Mouse (Mus musculus) kidney, postnatal 36 days (tissue): ENCODE measurements around the gene Lcor.

Experiments used
- DNase-seq, 2 experiments: peaks; one replicate each; pipeline ENCODE4 v3.0.0; 2021 to 2022; ENCODE audit warnings: mixed read lengths in 2 of 2

Gene Lcor

DNA sequence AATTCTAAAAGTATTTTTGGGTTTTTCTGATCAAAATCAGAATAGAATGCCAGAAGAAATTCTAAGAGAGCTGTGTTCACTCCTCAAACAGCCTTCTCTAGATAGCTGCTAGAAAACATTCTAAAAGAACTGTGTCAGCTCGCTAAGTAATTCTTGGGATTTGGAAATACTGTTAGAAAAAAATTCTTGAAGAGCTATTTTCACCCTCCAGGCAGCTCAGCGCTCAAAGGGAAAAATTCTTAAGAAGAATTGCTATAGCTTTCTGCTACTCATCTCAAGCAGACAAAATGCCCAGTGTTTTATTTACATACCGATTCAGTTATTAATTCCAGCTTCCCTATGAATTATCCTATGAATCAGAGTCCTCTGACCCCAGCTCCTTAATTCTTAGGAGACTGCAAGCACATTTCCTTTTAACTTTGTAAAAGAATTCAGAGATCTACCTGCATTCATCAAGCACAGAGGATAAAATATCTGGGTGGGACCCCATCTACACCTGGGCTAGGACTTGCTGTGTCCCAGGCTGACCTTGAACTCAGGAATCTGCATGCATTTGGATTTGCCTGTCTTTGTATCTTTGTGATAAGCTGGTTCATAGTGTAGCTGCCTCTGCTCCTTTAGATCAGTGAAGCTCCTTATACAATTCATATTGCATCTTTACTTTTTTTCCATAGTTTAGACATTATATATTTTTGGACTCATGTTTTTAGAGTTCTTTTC is 5.7 kb upstream of the Lcor start:
- no peak for DNase-seq

DNA sequence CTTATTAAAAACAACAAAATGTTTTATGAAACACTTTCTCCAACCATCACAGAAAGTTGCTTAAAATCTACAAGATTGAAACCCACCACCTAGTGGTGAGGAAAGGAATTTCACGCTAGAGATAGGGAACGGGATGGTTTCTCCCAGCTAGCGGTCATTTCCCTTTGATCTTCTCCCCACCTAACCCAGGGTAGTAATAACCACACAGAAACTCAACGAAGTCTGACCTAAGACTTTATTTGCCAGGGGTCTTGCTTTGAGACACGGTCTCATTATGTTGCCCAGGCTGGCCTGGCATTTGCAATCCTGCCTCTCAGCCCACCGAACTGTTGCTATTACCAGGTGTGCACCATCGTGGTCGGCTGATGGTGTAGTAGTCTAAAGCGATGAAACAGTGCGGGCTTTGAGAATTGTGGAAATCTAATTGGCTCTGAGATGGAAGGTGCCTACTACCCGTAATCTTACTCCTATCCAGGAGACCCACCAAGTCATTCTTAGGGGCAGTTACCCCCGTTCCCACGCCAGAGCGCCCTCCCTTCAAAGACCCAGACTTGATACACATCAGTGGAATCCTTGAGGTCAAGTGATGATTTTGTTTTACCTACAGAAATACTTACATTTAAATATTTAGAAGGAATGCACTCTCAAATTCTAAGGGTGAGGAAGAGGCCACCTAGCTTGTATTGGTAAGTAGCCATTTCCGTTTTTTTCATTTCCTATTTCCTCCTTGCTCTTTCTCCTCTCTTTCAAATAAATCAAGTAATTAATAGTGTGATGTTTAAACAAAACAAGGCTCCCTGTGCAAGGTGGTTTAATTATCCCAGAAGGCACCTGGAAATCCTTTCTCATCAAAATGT is 1.2 kb upstream of the Lcor start:
- peak; percentile 49 to 55 for DNase-seq

GRCm38 (mm10) chr19:41481887-41482189 is 599 bp upstream of the Lcor start:
- DNase-seq: no peak

- DNase-seq: peak; percentile 76 to 85
These were observed 540 bp downstream of the Lcor start for GRCm38 (mm10) chr19:41482909-41483444.

DNA sequence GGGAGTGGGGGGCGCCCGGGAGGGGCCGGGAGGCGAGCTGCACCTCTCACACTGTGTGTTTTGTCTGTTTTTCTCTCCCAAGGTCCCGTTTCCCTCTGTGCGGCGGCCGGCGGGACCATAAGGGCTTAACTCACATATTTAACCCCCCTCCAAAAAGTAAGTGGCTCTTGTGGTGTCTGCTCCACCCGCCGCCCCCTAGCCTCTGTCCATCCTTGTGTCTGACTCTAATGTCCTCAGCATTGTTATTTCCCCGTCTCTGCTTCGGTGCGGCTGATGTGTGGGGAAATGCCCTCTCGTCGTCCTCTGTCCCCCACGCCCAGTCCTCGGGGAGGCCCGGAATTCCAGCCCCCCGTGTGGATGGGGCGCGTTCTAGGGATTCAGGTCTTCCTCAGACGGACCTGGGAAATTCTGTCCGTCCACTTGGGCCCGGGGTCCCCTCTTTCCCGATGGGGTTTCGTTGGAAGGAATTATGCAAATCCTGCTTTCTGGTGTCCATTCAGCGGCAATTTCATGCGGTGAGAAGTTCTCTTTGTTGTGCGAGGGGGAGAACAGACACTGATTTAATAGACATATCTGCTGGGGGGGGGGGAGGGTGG is 1.1 kb downstream of the Lcor start:
- no peak for DNase-seq

- no peak for DNase-seq
These were observed 1.9 kb downstream of the Lcor start for GRCm38 (mm10) chr19:41484361-41484760.

DNA sequence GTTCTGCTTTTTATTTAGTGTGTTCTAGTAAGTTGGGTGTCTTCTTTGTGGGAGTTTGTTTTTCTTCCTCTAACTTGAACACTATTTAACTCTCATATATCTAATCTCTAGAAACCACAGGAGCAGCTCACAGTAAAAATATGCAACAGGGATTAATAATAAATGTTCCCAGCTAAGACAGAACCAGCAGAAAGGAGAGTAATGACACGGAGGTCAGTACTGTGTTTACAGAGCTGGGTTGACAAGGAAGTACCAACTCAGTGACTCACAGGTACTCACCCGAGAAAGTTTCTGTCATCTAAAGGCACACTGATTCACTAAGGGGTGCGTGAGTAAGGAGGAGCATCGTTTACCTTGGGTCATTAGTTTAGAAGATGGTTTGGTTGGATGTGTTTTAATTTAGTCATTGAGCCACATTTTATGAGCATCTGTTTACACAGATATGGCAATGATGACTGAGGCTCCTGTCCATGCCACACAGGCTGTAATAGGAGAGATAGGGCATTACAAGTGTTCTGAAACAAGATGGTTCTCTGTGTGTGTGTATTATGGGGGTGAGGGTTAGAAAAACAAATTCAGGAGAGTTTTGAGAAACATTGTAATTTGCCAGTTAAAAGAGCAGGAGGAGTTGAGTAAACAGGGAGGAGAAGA is 13.1 kb downstream of the Lcor start:
- no peak for DNase-seq

DNA sequence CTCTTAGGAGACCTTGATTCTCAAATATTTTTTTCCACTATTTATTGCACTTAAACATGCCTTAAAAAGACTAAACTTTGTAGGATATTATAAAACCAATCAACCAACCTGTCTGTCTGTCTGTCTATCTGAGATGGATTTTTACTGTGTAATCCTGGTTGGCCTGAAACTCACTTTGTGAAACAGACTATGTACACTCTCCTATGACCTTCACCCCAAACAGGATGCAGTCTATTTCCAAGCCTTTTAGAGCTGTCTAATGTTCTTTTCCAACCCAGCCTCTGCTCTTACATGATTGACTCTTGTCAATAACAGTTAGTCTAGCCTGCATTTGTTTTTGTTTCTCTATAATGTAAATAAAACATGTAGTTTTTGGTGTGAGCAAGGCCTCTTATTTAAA is 13.6 kb downstream of the Lcor start:
- DNase-seq: no peak

- DNase-seq: no peak
These were observed 25.4 kb downstream of the Lcor start for GRCm38 (mm10) chr19:41507872-41508271.

DNA sequence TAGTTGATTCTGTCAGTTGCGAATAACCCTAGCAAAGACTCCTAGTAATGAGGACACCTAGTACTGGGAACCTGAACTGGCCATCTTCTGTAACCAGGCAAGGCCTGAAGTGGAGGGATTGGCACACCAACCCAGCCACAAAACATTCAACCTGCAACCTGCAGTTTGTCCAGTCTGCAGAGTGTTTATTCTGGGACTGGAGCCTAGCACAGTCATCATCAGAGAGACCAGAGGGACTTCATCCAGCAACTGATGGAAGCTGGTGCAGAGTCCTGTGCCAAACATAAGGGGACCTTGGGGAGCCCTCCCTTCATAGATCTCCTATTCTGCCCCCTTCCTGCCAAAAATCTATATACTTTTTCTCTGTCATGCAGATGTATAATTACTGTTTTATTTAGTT is 32.4 kb downstream of the Lcor start:
- DNase-seq: no peak

DNA sequence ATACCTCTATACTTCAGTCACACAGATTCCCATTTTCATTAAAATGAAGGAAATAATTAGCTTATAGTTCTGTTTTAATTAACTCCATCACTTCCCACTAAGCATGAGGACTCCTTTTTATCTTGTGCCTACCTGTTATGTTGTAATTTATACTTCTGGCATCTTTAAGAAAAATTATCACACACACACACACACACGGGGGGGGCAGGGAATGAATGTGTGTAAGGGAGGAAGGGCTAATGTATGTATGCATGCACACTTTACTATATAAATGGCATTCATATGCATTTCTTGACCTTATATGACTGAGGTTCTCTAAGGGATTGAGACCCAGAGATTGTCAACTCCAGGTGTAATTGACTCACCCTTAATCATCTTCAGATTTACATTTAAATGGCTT is 33.1 kb downstream of the Lcor start:
- DNase-seq: no peak

DNA sequence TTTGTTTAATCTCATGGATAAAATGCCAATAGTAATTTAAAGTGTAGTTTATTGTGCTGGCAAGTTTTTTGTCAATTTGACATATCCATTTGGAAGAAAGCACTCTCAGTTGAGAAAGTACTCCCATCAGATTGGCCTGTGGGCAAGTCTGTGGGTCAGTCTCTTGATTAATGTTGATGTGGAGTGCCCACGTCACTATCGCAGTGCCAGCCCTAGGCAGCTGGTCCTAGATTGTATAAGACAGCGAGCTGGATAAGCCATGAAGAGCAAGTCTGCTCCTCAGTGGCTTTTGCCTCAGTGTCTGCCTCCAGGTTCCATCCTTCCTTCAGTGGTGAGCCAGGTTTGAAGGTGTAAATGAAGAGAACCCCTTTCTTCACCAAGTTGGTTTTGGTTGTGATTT is 34.6 kb downstream of the Lcor start:
- no peak for DNase-seq

GRCm38 (mm10) chr19:41519121-41519520 is 36.7 kb downstream of the Lcor start:
- no peak for DNase-seq

DNA sequence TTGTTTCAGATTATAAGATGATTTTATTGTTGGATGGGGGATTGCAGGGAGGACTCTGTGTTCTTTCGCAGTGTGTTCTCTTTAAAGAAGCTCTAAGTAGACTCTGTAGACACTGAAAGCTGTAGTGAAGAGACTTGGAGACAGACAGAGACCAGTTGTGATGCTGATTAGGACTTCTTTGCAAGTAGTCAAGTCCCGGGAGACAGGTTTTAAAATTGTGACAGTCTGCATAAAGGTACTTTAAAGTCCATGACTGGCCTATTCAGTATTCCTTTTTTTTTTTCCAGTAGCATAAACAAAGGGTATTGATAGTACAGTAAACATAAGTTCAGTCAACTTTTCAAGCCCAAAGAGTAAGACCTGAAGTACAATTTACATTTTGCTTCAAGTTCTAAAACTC is 39.8 kb downstream of the Lcor start:
- DNase-seq: no peak

DNA sequence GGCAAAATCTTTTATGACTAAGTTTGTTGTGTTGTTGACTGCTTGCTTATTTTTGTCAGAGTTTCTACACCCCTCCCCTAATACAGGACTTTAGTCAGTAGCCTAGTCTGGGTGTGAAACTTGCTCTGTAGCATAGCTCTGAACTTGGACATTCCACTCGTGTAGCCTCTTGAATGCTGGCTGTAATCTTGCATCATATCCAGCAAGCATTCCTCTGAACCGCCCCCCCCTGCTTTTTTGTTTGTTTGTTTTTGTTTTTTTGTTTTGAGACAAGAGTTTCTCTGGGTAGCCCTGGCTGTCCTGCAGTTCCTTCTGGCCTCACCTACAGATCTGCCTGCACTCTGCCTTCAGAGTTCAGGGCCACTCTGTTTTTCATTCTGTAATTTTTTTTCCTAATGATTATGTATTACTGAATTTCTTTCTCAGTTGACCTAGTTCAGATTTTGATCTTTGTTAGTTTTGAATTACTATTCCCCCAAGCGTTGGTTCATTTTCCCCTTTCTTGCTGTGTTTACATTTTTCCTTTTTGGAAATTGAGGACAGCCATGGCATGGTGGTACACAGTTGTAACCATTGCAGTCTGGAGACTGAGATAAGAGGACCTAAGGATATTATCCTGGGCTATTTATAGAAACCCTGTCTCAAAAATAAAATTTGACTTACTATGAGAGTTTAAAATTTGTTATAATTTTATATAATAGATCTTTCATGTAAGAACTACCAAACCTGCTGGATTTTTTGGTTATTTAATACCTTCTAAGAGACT is 41.5 kb downstream of the Lcor start:
- DNase-seq: peak; percentile 7 to 9

DNA sequence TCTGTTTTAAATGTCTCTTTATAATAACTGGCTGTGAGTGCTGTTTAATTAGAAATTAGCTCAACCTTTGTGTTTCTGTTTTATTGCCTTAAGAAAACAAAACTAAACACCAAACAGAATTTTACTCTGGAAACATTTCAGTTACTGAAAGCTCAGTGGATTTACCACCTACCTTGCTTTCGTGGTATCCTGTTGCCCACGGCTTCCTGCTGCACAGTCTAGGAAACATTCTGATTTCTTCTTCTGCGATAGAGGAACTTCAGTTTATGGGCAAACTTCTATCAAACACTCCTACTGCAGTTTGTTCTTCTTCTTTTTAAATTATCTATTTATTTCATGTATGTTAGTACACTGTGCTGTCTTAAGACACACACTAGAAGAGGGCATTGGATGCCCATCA is 46.7 kb downstream of the Lcor start:
- no peak for DNase-seq

GRCm38 (mm10) chr19:41534021-41534420 is 51.6 kb downstream of the Lcor start:
- DNase-seq: no peak

DNA sequence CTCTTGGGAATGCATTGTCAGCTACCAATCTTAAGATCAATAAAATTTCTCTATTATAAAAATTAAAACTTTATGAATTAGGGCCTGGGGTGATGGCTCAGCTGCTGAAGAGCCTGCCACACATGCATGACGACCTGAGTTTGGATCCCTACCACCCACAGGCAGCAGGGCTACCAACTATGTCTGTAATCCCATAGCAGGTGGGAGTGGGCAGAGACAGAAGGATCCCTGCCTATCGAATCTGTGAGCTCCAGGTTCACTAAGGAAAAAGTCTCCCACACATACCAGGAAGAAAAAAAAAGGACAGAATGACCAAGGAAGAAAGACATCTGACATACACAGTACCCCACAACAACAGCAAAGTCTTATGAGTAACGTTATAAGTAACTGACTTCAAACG is 74.5 kb downstream of the Lcor start:
- DNase-seq: no peak

DNA sequence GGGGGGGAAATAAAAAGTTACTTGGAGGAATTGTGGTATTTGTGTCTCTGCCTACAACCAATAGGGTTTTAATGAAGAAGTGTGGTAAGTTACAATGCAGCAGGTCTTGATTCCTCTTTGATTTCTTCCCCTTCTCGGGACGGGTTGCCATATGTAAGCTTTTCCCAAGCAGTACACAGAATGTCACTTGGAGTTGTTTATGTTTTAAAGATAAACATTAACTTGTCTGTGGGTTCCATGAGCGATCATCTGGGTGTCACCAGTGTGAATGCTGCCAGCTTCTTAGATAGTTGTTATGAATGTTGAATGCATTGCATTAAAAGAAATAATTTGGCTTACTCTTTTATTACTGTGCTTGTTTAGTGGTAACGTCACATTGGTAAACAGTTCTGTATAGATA is 75.1 kb downstream of the Lcor start:
- no peak for DNase-seq

DNA sequence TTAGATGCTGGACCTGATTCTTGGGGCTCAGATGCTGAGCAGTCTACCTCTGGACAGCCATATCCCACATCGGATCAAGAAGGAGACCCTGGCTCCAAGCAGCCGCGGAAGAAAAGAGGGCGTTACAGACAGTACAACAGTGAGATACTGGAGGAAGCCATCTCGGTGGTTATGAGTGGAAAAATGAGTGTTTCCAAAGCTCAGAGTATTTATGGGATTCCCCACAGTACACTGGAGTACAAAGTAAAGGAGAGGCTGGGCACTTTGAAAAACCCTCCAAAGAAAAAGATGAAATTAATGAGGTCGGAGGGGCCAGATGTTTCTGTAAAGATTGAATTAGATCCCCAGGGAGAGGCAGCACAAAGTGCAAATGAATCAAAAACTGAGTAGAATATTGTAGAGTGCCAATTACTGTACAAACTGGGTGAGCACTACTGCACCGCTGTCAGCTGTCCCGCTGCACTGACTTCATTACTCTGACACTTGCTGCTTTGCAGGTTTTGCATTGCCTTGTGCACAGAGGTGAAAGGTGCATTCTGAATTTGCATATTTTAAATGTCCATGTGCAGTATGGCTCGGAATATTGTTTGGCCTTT is 76.6 kb downstream of the Lcor start:
- DNase-seq: no peak

GRCm38 (mm10) chr19:41560856-41561255 is 78.4 kb downstream of the Lcor start:
- DNase-seq: peak in 1 of 2 experiments; percentile 30

DNA sequence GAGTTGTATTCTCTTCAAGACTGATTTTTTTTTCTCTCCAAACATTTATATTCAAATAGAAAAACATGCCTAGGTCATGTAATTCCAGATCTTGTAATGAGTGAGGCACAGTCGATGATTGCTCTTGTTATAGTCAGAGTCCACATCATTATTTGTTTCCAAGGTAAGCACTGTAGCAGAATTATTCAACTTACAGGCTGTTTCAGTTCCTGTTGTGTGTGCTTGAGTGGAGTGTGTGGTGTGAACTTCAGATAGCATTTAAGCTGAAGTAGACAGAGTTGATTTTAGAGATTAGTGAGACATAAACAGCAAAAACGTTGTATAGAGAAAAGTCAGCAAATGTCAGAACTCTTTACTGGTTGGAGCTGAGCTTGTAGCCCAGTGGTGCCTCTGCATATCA is 86.4 kb downstream of the Lcor start:
- DNase-seq: no peak
